Mouse (Mus musculus): ENCODE measurements around the gene Rtn4.
"Not testable (repeated sequence)": the region's sequence is repeated elsewhere in the genome, so short reads cannot be mapped to it uniquely, and the experiment has no call there.

The Rtn4 gene

GRCm38 (mm10) chr11:29714114-29714513 lies 21.4 kb downstream of the Rtn4 start:
- no peak for DNase-seq (ENCODE audit: low read depth)

- peak; percentile 42 for DNase-seq (ENCODE audit: low read depth)
Measured at GRCm38 (mm10) chr11:29714789-29715188, 22.0 kb downstream of the Rtn4 start.

- DNase-seq (ENCODE audit: low read depth) = peak; percentile 21
Measured at GRCm38 (mm10) chr11:29715499-29715898, 22.8 kb downstream of the Rtn4 start.

GRCm38 (mm10) chr11:29718541-29718940 lies 25.8 kb downstream of the Rtn4 start:
- DNase-seq (ENCODE audit: low read depth) = peak; percentile 18

GRCm38 (mm10) chr11:29719597-29719996 lies 26.9 kb downstream of the Rtn4 start:
- DNase-seq (ENCODE audit: low read depth) = peak; percentile 43

- DNase-seq (ENCODE audit: low read depth) = no peak
Measured at GRCm38 (mm10) chr11:29724213-29724612, 31.5 kb downstream of the Rtn4 start.

GRCm38 (mm10) chr11:29725167-29725566 lies 32.4 kb downstream of the Rtn4 start:
- DNase-seq (ENCODE audit: low read depth) = no peak

- DNase-seq (ENCODE audit: low read depth) = no peak
Measured at GRCm38 (mm10) chr11:29725610-29726009, 32.9 kb downstream of the Rtn4 start.

GRCm38 (mm10) chr11:29727901-29728300 lies 35.2 kb downstream of the Rtn4 start:
- no peak for DNase-seq (ENCODE audit: low read depth)

GRCm38 (mm10) chr11:29739752-29740151 lies 47.0 kb downstream of the Rtn4 start:
- DNase-seq (ENCODE audit: low read depth) = no peak

- no peak for DNase-seq (ENCODE audit: low read depth)
Measured at GRCm38 (mm10) chr11:29744760-29745430, 52.1 kb downstream of the Rtn4 start.

- DNase-seq (ENCODE audit: low read depth) = no peak
Measured at GRCm38 (mm10) chr11:29745513-29745912, 52.8 kb downstream of the Rtn4 start.

GRCm38 (mm10) chr11:29746203-29746602 lies 53.5 kb downstream of the Rtn4 start:
- no peak for DNase-seq (ENCODE audit: low read depth)

GRCm38 (mm10) chr11:29747365-29747764 lies 54.6 kb downstream of the Rtn4 start:
- DNase-seq (ENCODE audit: low read depth) = no peak

GRCm38 (mm10) chr11:29747881-29748280 lies 55.1 kb downstream of the Rtn4 start:
- no peak for DNase-seq (ENCODE audit: low read depth)

- DNase-seq (ENCODE audit: low read depth) = no peak
Measured at GRCm38 (mm10) chr11:29748750-29749467, 56.2 kb downstream of the Rtn4 start.

- no peak for DNase-seq (ENCODE audit: low read depth)
Measured at GRCm38 (mm10) chr11:29749468-29749829, 56.7 kb downstream of the Rtn4 start.

GRCm38 (mm10) chr11:29751013-29751412 lies 58.3 kb downstream of the Rtn4 start:
- DNase-seq (ENCODE audit: low read depth) = no peak

GRCm38 (mm10) chr11:29751648-29752611 lies 59.2 kb downstream of the Rtn4 start:
- DNase-seq (ENCODE audit: low read depth) = no peak

GRCm38 (mm10) chr11:29756007-29756406 lies 63.3 kb downstream of the Rtn4 start:
- DNase-seq (ENCODE audit: low read depth) = not testable (repeated sequence)

- no peak for DNase-seq (ENCODE audit: low read depth)
Measured at GRCm38 (mm10) chr11:29758617-29759016, 65.9 kb downstream of the Rtn4 start.

- no peak for DNase-seq (ENCODE audit: low read depth)
Measured at GRCm38 (mm10) chr11:29761387-29761786, 68.6 kb downstream of the Rtn4 start.

GRCm38 (mm10) chr11:29762768-29763167 lies 70.0 kb downstream of the Rtn4 start:
- DNase-seq (ENCODE audit: low read depth) = no peak
